Mouse (Mus musculus): ENCODE measurements around the gene Phlpp1.

DNA sequence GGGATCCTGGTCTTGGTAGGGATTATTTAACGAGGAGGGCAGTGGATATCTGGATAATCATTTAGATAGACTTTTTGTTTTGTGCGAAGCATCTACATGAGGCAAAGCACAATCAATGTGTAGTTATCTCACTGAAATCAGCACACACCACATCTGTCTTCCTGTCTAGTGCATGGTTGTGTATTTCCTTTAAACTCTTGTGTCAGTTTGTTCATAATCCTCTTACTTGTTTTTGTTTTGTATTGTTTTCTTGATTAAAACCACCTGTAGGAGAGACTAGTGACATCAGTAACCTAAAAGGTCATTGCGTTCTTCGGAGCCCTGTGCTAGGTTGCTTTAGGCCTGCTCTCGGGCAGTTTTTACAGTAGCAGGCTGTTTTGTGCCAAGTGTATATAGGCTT, 146.8 kb downstream of the Phlpp1 start:
- TF ChIP-seq FLI1 (IDR thresholded peaks at IDR 0.05; ENCODE audit: low read length) (no peak), GATA1 (IDR thresholded peaks at IDR 0.05; ENCODE audit: borderline replicate concordance, low read length) (no peak)
